ENCODE assay signal across 9 mouse cellular contexts in the genomic region with DNA sequence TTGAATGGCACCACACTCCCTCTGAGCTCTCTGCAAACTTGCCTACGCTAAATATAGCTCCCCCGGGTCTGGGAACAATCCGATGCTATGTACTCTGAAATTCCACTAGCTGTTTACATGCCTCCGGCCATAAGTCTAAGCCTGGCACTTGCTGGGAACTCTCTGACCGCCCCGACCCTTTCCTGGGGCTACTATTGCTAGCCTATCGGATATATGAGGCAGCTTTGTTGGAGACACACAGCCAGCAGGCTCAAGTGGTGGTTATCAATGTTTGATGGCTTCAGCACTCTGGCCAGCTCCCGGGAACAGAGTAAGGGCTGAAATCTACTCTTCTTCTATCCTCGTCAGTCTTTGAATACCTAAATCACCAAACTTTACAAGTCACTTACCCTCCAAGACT. TPM values are rescaled to one million over a fixed set of nuclear protein-coding genes. Genes with fewer than 3 reads are reported as not detected.
DNase-seq lines count a peak whose midpoint lies in the region; ATAC-seq lines count a peak whose summit lies in the region.
"Had no signal": no experiment of that assay in that cellular context is flagged by ENCODE, and none has a peak within 500 bp of the region (broad histone marks: within the 10 kb centered on the region; RNA-seq: fewer than 3 reads in every experiment).

No protein-coding gene starts in this region.

- DNase-seq in hindbrain, embryonic 10.5 days (ENCODE audit: low spot score), result peak; percentile 41
- DNase-seq in ovary, postnatal 14 days (ENCODE audit: low spot score), result peak; percentile 15
- no peak for DNase-seq in ovary, adult 18-20 months (ENCODE audit: low spot score)
- peak; percentile 68 for DNase-seq in embryo, embryonic 11 days
- DNase-seq in retina, postnatal 1 day, result peak; percentile 32
- no peak for DNase-seq in cerebellum, postnatal 10 days
- DNase-seq: left cerebral cortex, postnatal 4 days had no signal

- no peaks in the 10 kb centered on the region for H3K27me3 ChIP-seq in hindbrain, embryonic 10.5 days (ENCODE audit: insufficient read depth, poor library complexity, severe bottlenecking)
- no peaks in the 10 kb centered on the region for H3K27me3 ChIP-seq in hindbrain, embryonic 13.5 days

- no peak overlapping the region for H3K9ac ChIP-seq in hindbrain, embryonic 13.5 days

- no peaks in the 10 kb centered on the region for H3K36me3 ChIP-seq in hindbrain, embryonic 10.5 days
- H3K36me3 ChIP-seq in hindbrain, embryonic 13.5 days, result no peaks in the 10 kb centered on the region

- H3K4me1 ChIP-seq in hindbrain, embryonic 10.5 days (replicated peaks), result peaks cover 17% of the 10 kb centered on the region
- H3K4me1 ChIP-seq in hindbrain, embryonic 13.5 days (replicated peaks), result 0 out of 2 replicates have a peak, but pooled peaks cover 5% of the 10 kb centered on the region

- H3K4me2 ChIP-seq in hindbrain, embryonic 13.5 days, result no peak overlapping the region

- H3K9me3 ChIP-seq in hindbrain, embryonic 10.5 days, result no peaks in the 10 kb centered on the region
- H3K9me3 ChIP-seq in hindbrain, embryonic 13.5 days, result no peaks in the 10 kb centered on the region

- no peak for ATAC-seq in hindbrain, embryonic 13.5 days (ENCODE audit: low FRiP score)

- no peak overlapping the region for H3K27ac ChIP-seq in hindbrain, embryonic 10.5 days
- no peak overlapping the region for H3K27ac ChIP-seq in hindbrain, embryonic 13.5 days

- 56% methylated on average over 9 of the region's 9 CpGs for WGBS in hindbrain, embryonic 10.5 days
- WGBS in hindbrain, embryonic 13.5 days, result 53% methylated on average over 9 of the region's 9 CpGs

- no peak overlapping the region for H3K4me3 ChIP-seq in hindbrain, embryonic 10.5 days
- no peak overlapping the region for H3K4me3 ChIP-seq in hindbrain, embryonic 13.5 days

RNA-seq across cellular contexts. Expression of a gene that starts 15.9 kb away (rescaled TPM):
- polyA plus RNA-seq in hindbrain, embryonic 10.5 days (2016; fragmentation: Nextera tagmentation; extraction: Ambion mirVana), result 0.08 and 0.20 TPM in 2 replicates
- 0.04 TPM in 1 of 2 replicates, not detected in the other for polyA plus RNA-seq in hindbrain, embryonic 13.5 days (2015; fragmentation: Nextera tagmentation; extraction: Ambion mirVana)
- polyA plus RNA-seq: large intestine, adult 2 months had no signal

RNA-seq across cellular contexts. Expression of a gene that starts 36.9 kb away (rescaled TPM):
- polyA plus RNA-seq in hindbrain, embryonic 10.5 days (2016; fragmentation: Nextera tagmentation; extraction: Ambion mirVana), result 0.05 and 0.09 TPM in 2 replicates
- 0.13 and 0.22 TPM in 2 replicates for polyA plus RNA-seq in hindbrain, embryonic 13.5 days (2015; fragmentation: Nextera tagmentation; extraction: Ambion mirVana)

Comparison
In these comparisons a context has a peak if more than half of its experiments do, and no peak if none do; other contexts are left out.
1. DNase-seq: peak in hindbrain, embryonic 10.5 days (single experiment), ovary, postnatal 14 days (single experiment), embryo, embryonic 11 days (single experiment) and retina, postnatal 1 day (single experiment); none in ovary, adult 18-20 months (single experiment) and cerebellum, postnatal 10 days (0 of 2).